Mouse (Mus musculus): ENCODE results near the gene Bcl2l11.
A peak's percentile ranks its signal among the peaks of the same experiment; 100 is the strongest.

Bcl2l11 gene

GRCm38 (mm10) chr2:128114621-128115020 lies 11.2 kb upstream of the Bcl2l11 start:
- no peak for DNase-seq

DNA sequence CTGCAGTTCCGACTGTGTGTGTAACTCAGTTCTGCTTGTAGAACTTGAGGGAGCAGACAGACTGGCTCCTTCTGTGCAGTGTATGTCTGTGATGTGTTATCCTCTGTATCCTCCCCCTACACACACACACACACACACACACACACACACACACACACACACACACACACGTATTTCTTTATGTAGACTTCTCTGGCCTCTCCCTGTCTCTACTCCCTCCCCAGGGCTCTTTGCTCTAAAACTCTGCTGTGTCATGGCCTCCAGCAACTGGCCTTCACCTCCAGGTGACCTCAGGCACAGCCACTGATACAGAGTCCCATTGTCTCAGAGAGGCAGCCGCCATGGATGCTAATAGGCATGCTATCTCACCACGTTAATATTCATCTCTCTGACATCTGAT lies 10.3 kb upstream of the Bcl2l11 start:
- no peak for DNase-seq

DNA sequence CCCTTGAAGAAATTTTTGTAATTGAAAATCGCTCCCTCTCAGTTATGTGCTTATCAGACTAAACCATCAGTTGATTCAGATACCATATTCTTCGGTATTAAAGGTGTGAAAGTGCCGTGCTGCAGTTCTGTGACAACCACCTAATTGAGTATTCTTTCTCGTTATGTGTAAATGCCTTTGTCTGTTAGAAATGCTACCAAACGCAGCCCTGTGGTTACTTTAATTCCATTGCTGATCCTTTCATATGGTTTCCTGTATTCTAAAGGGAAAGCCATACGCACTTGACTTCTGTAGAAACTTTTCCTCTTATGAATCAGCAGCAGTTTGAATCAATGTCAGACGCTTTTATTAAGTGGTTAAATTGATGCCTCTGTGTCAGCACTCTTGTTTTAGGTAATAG lies 8.2 kb upstream of the Bcl2l11 start:
- no peak for DNase-seq

- no peak for DNase-seq
Measured at GRCm38 (mm10) chr2:128118971-128119370, 6.9 kb upstream of the Bcl2l11 start.

GRCm38 (mm10) chr2:128122491-128122890 lies 3.3 kb upstream of the Bcl2l11 start:
- DNase-seq: peak; percentile 73 to 77

- DNase-seq: peak; percentile 38 to 39
Measured at GRCm38 (mm10) chr2:128122891-128123771, 2.7 kb upstream of the Bcl2l11 start.

DNA sequence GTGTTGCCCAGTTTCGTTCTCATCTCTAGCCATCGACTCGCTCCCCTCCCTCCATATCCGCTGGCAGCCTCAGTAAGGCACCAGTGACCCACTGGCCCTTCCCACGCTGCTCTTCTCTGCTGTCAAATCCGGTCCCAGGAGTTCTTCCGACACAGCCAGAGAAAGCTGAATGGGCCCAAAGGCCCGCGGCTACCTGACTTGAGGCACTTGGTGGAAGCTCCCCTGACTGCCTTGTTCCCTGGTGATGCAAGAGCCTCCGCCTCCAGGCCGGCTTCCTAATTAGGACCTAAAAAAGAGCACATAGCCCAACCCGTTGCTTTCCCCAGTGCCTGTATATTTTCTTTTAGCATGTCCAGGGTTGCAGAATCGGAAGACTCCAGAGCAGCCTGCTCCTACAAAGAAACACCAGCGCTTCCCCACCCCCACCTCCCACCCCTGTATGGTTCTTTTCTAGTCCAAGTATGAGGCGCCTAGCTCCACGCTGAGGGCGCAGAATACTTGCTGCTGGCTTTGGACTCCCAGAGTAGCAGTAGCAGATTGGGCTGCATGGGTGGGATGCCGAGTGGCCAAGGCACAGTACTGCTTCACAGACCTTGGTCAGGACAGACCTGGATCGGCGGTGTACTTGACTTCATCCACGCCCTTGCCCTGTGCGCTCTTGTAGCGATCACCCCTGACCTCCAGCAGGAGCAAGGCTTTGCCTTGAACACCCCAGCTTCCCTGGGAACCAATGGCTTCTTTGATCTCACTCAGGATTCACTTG lies 1.7 kb upstream of the Bcl2l11 start:
- peak; percentile 18 to 36 for DNase-seq

DNA sequence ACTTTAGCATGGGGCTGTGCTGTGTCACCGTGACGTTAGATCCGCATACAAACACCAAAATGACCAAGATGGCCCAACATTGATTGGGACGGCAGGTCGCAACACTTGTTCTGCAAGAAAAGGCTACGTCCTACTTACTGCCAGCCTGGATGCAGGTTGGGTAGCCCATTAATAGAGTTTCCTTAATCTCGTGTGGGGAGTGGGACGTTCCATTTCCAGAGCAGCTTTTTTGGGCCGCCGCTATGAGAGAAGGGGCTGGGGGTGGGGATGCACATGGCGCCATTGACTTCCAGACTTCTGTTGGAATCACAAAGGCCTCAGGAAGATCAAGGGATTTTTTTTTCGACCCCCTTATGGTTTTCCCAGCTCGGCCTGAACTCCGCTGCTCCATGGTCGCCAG lies 1.1 kb upstream of the Bcl2l11 start:
- peak in 1 of 2 experiments; percentile 16 for DNase-seq

GRCm38 (mm10) chr2:128126591-128127051 lies 783 bp downstream of the Bcl2l11 start:
- peak; percentile 50 to 55 for DNase-seq

- DNase-seq: peak; percentile 93 to 96
Measured at GRCm38 (mm10) chr2:128127121-128127671, 1.4 kb downstream of the Bcl2l11 start.

- DNase-seq: peak in 1 of 2 experiments; percentile 68
Measured at GRCm38 (mm10) chr2:128127691-128128292, 2.0 kb downstream of the Bcl2l11 start.

- peak in 1 of 2 experiments; percentile 19 for DNase-seq
Measured at GRCm38 (mm10) chr2:128128532-128128931, 2.7 kb downstream of the Bcl2l11 start.

DNA sequence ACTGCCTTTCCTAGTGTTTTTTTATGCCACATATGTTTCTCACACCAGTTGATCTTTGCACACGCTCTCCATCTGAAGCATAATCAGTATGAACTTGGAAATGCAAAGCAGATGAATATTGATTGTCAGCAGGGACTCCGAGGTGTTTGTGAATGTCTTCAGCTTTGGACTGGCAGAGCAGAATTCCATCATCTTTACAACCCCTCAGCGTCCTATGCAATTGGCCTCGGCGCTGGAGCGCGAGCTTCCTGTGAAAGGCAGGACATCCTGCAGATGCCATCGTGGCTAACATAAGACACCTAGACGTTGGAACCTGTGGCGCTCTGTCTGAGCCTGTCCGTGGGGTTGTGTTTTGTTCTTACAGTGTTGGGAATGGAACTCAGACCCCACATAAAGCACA lies 5.7 kb downstream of the Bcl2l11 start:
- DNase-seq: no peak

- no peak for DNase-seq
Measured at GRCm38 (mm10) chr2:128132635-128133034, 6.8 kb downstream of the Bcl2l11 start.

DNA sequence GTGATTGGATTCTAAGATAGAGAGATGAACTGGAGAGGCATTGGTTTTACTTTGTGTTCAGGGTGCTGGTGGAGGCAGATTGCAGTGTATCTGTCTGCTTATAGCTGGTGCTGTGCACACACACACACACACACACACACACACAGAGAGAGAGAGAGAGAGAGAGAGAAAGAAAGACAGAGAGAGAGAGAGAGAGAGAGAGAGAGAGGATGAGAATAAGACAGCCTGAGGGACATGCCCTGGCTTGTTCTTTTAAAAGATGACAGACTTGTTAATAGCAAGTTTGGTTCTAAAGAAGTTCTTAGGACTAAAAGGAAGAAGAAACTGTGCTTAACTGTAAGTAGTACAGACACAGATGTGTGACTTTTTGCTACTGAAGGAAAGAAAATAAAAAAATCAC lies 8.0 kb downstream of the Bcl2l11 start:
- no peak for DNase-seq

DNA sequence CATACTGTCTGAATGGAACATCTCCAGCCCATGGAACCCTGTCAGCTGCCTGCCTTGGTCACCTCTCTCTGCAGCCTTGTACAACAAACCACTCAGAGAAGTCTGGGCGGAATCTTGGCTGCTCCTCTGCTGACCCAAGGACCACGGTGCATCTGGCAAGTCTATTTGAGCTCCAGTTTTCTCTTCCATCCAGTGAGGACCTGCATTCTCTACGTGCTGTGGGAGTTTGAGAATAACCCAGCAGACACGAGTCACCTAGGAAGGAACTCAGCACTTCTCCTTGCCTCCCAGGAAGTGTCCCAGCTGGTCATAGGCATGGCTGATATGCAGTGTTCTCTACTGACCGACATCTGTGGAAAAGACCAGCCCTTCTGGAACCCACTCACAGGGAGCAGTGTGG lies 8.6 kb downstream of the Bcl2l11 start:
- no peak for DNase-seq

DNA sequence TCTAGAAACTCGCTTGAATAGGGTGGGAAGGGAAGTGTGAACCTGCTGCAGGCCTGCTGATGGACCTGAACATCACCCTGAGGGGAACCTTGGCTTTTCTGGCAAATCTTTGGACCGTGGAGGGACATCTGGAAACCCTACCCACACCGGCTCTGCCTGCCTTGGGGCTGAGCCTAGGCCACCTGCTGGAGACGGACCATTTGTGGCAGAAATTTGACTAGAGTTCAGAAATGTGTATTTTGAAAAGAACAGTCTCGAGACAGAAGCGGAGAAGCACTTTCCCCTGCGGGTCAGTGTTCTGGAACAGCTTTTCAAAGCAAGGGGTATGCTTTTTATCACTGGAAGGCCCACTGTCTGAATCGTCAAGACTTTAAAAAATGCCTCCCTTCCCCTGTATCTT lies 9.1 kb downstream of the Bcl2l11 start:
- no peak for DNase-seq

- DNase-seq: no peak
Measured at GRCm38 (mm10) chr2:128136769-128137433, 11.1 kb downstream of the Bcl2l11 start.

- DNase-seq: no peak
Measured at GRCm38 (mm10) chr2:128137480-128138276, 11.8 kb downstream of the Bcl2l11 start.

DNA sequence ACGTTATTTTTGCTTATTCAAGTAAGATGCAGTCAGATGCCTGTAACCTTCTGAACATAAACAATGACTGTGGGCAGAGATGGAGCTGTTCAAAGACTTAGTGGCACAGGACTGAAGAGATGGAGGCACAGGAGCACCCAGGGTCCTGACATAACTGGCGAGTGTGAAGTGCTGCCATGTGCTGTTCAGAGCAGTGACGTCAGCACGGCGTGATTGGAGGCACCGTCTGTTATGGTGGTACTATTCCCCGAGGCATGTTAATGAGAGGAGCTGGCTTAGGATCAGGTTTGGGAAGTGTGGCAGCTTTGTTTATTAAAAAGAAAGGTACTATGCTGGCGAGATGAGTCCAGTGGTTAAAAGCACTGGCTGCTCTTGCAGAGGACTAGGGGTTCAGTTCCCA lies 13.1 kb downstream of the Bcl2l11 start:
- no peak for DNase-seq

- no peak for DNase-seq
Measured at GRCm38 (mm10) chr2:128139781-128140180, 13.9 kb downstream of the Bcl2l11 start.

- DNase-seq: no peak
Measured at GRCm38 (mm10) chr2:128140183-128140582, 14.3 kb downstream of the Bcl2l11 start.
